ENCODE assay signal across 20 mouse cellular contexts in genomic region chr12:13125054-13125453, GRCm38 (mm10).
DNase-seq lines count a peak whose midpoint lies in the region; ATAC-seq lines count a peak whose summit lies in the region.
"Had no signal": no experiment of that assay in that cellular context is flagged by ENCODE, and none has a peak within 500 bp of the region (broad histone marks: within the 10 kb centered on the region; RNA-seq: fewer than 3 reads in every experiment).

No protein-coding gene starts in this region.

- 100% methylated on average over 1 of the region's 1 CpGs for WGBS in limb, embryonic 10.5 days

- H3K9me3 ChIP-seq in limb, embryonic 10.5 days (replicated peaks) = no peaks in the 10 kb centered on the region
- H3K9me3 ChIP-seq: G1E had no signal

- H3K36me3 ChIP-seq in limb, embryonic 10.5 days = no peaks in the 10 kb centered on the region
- H3K36me3 ChIP-seq: G1E had no signal

- ATAC-seq in frontal cortex, adult (ENCODE audit: low TSS enrichment) = peak; percentile 79
- ATAC-seq: activated CD4-positive, CD25-positive, alpha-beta regulatory T cell, adult 4 months; CD4-positive, CD25-positive, alpha-beta regulatory T cell, adult 4 months; Patski had no signal

- peaks cover 58% of the 10 kb centered on the region for H3K4me1 ChIP-seq in limb, embryonic 10.5 days

- no peak overlapping the region for H3K4me3 ChIP-seq in limb, embryonic 10.5 days

- no peak overlapping the region for H3K27ac ChIP-seq in limb, embryonic 10.5 days

- H3K27me3 ChIP-seq in limb, embryonic 10.5 days (ENCODE audit: low read depth, poor library complexity, severe bottlenecking) = no peaks in the 10 kb centered on the region
- H3K27me3 ChIP-seq: CH12.LX, Patski had no signal

- no peak for DNase-seq in frontal cortex, adult 2 months (ENCODE audit: extremely low spot score in 1 of 2, low spot score in 1 of 2)
- peak; percentile 47 for DNase-seq in brain, adult 2 months (ENCODE audit: low read depth, low spot score)
- no peak for DNase-seq in limb, embryonic 10.5 days (ENCODE audit: low spot score)
- DNase-seq: adrenal gland, adult 2 months; adrenal gland, adult 8-10 months; adrenal gland, postnatal 10 days; adrenal gland, postnatal 14 days; adrenal gland, postnatal 25 days; adrenal gland, postnatal 36 days; B cell, adult 2 months; cerebellum, adult 11 months; cerebellum, adult 11-12 months; cerebellum, adult 18-20 months; cerebellum, adult 2 months had no signal
